Mouse (Mus musculus): Measurements from ENCODE around the gene Hspd1.
"Not testable (repeated sequence)": the region's sequence is repeated elsewhere in the genome, so short reads cannot be mapped to it uniquely, and the experiment has no call there.

The Hspd1 gene

GRCm38 (mm10) chr1:55087401-55087904, 590 bp downstream of the Hspd1 start:
- DNase-seq (ENCODE audit: low read depth in 1 of 2, low spot score in 2 of 2), result peak in 1 of 2 experiments; percentile 24

GRCm38 (mm10) chr1:55086868-55087400, 1.1 kb downstream of the Hspd1 start:
- DNase-seq (ENCODE audit: low read depth in 1 of 2, low spot score in 2 of 2), result peak in 1 of 2 experiments; percentile 2

GRCm38 (mm10) chr1:55085781-55086366, 2.2 kb downstream of the Hspd1 start:
- DNase-seq (ENCODE audit: low read depth in 1 of 2, low spot score in 2 of 2), result no peak

- no peak for DNase-seq (ENCODE audit: low read depth in 1 of 2, low spot score in 2 of 2)
Observed at GRCm38 (mm10) chr1:55082106-55082505, 5.9 kb downstream of the Hspd1 start.

GRCm38 (mm10) chr1:55079677-55080076, 8.4 kb downstream of the Hspd1 start:
- DNase-seq (ENCODE audit: low read depth in 1 of 2, low spot score in 2 of 2), result no peak

GRCm38 (mm10) chr1:55076849-55077516, 11.1 kb downstream of the Hspd1 start:
- DNase-seq (ENCODE audit: low read depth in 1 of 2, low spot score in 2 of 2), result no peak

GRCm38 (mm10) chr1:55076395-55076743, 11.7 kb downstream of the Hspd1 start:
- no peak for DNase-seq (ENCODE audit: low read depth in 1 of 2, low spot score in 2 of 2)

GRCm38 (mm10) chr1:55075652-55076394, 12.2 kb downstream of the Hspd1 start:
- no peak for DNase-seq (ENCODE audit: low read depth in 1 of 2, low spot score in 2 of 2)

- no peak for DNase-seq (ENCODE audit: low read depth in 1 of 2, low spot score in 2 of 2)
Observed at GRCm38 (mm10) chr1:55074757-55075156, 13.3 kb downstream of the Hspd1 start.

GRCm38 (mm10) chr1:55072328-55072727, 15.7 kb downstream of the Hspd1 start:
- not testable (repeated sequence) for DNase-seq (ENCODE audit: low read depth in 1 of 2, low spot score in 2 of 2)

GRCm38 (mm10) chr1:55061772-55062171, 26.3 kb downstream of the Hspd1 start:
- DNase-seq (ENCODE audit: low read depth in 1 of 2, low spot score in 2 of 2), result no peak

- no peak for DNase-seq (ENCODE audit: low read depth in 1 of 2, low spot score in 2 of 2)
Observed at GRCm38 (mm10) chr1:55061099-55061498, 26.9 kb downstream of the Hspd1 start.

GRCm38 (mm10) chr1:55058383-55058782, 29.7 kb downstream of the Hspd1 start:
- DNase-seq (ENCODE audit: low read depth in 1 of 2, low spot score in 2 of 2), result not testable (repeated sequence)

GRCm38 (mm10) chr1:55055322-55056115, 32.5 kb downstream of the Hspd1 start:
- no peak for DNase-seq (ENCODE audit: low read depth in 1 of 2, low spot score in 2 of 2)

GRCm38 (mm10) chr1:55053596-55053995, 34.4 kb downstream of the Hspd1 start:
- DNase-seq (ENCODE audit: low read depth in 1 of 2, low spot score in 2 of 2), result no peak

- DNase-seq (ENCODE audit: low read depth in 1 of 2, low spot score in 2 of 2), result peak in 1 of 2 experiments; percentile 50
Observed at GRCm38 (mm10) chr1:55053005-55053404, 35.0 kb downstream of the Hspd1 start.

GRCm38 (mm10) chr1:55052355-55052953, 35.6 kb downstream of the Hspd1 start, which contains the start of gene Coq10b:
TSS of gene Coq10b (plus strand) at chr1:55052770.
- peak; percentile 97 to 100 for DNase-seq (ENCODE audit: low read depth in 1 of 2, low spot score in 2 of 2)

GRCm38 (mm10) chr1:55051671-55052070, 36.4 kb downstream of the Hspd1 start:
- DNase-seq (ENCODE audit: low read depth in 1 of 2, low spot score in 2 of 2), result no peak

GRCm38 (mm10) chr1:55048841-55049587, 39.0 kb downstream of the Hspd1 start:
- no peak for DNase-seq (ENCODE audit: low read depth in 1 of 2, low spot score in 2 of 2)

- no peak for DNase-seq (ENCODE audit: low read depth in 1 of 2, low spot score in 2 of 2)
Observed at GRCm38 (mm10) chr1:55043164-55043563, 44.9 kb downstream of the Hspd1 start.

Measured in monocyte, adult 2 months (primary cell).